Mouse (Mus musculus) right cerebral cortex, postnatal 36 days (tissue): ENCODE results near the gene Scml4.

ENCODE experiments used
- DNase-seq, 2 experiments: peaks; one replicate each; pipeline ENCODE4 v3.0.0; 2022; ENCODE audit warnings: low spot score in 2 of 2, mixed read lengths in 1 of 2

Gene Scml4

DNA sequence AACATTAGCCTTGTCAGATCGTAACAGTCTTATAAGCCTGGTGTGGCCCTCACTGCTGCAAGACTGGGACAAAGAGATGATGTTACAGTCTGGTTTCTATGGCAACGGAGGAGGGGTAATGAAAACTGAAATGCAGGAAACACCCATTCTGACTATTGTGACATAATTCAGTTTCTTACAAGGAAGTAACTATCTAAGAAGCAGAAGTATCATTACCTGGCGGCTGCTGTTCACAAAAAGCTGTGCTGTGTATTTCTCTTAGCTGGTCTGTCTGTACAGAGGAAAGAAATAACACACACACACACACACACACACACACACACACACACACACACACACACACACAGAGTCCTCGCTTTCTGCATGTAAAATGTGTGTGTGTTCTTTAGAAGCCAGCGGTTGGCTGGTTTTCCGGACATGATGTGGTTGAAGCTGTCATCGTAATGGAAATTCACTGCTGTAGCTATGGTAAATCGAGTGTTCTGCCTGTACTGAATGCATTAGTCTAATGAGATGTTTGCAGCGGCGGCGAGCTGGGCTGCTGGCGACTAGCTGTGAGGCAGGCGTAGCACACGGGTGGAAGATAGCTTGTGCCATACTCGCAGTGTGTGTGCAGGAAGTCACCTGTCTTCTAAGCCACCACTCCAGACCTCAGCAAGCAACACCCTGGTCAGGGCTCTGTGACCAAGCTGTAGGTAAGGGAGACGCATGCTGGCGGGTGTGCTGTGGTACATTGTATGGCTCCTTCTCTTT lies at the start of gene Scml4:
TSS of gene Scml4 (plus strand) at position 212 of the 753 bp plus-strand sequence.
- peak in 1 of 2 experiments; percentile 26 for DNase-seq

DNA sequence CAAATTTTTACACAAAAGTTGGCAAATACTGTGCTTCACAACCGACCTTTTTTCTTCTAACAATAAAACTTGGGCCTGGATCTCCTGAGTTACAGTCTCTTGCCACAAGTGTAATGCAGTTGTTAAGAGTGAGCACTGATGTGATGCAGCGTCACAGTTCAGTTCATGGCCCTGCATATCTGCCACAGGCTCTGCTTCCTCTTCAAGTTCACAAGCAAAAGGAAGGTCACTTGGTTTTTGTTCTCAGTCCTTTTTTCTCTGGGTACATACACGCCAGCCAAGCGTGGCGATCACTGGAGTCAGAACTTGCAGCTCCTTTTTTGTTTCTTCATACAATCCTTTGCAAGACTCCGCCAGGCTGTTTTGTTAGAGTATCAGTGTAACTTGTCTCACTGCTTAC lies 34.2 kb upstream of the Scml4 start:
- DNase-seq = no peak

DNA sequence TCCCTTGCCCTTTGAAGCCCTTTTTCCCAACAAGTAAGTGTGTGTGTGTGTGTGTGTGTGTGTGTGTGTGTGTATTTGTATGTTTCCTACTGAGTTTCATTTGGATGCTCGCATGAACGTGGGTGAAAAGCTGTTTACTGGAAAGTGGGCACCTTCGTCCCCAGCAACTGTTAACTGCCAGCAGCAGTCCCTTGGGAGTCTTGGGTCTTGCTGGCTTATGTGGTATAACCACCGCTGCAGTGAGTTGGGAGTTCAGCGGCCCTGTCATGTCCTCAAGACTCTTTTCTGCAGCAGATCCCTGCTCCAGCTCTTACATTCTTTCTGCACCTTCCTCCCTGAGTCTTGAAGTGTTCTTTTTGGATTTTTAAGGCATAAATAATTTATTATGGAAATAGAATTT lies 33.0 kb upstream of the Scml4 start:
- no peak for DNase-seq

DNA sequence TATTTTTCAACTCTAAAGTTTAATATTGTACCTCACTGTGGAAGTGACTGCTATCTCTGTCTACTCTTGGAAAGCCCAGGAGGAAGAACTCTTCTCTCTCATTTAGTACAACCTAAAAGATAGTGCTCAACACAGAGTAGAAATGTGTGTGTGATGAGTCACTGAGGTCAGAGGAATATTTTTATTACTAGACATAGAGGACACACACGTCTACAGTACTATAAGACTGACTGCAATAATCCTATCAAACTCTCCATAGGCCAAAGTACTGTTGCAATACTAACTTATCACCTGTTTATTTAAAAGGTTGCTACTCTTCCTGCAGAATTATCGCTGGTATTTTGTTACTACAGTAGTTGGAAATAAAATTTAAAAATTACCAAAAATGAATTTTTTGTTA lies 30.2 kb upstream of the Scml4 start:
- DNase-seq = no peak

DNA sequence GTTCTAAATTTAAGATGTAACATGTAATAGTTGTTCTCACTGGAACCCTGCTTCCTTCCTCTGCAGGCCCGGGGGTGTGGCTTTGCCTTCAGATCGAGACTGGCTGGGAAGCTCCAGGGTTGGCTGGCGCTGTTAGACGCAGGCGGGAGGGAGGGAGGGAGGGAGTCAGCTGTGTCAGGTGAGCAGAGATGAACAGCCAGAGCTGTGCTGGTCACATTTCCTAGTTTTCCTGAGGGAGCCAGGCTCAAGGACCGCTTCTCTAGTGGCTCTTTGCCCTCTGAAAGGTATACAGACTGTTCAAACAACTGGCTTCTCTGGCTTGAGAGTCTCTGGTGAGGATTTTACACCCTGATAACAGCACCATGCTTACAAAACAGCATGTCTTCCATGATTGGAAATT lies 29.8 kb upstream of the Scml4 start:
- DNase-seq = no peak

DNA sequence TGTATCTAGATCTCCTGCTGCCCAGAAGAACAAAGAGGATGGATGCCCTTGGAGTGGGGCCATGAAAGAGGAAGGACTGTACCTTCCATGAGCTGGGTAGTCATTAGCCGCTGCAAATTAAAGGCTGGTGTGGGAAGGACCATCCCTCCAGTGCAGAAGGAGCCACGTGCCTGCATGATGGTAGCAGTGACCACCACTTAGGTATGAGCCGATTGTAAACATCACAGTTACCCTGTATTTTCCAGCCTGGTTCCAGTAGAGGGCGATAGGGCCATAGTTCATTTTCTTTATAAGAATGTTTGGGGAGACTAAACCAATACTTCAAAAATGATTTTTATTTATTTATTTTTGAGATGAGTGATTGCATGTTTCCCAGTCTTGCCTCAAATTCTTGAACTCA lies 27.5 kb upstream of the Scml4 start:
- DNase-seq = no peak

DNA sequence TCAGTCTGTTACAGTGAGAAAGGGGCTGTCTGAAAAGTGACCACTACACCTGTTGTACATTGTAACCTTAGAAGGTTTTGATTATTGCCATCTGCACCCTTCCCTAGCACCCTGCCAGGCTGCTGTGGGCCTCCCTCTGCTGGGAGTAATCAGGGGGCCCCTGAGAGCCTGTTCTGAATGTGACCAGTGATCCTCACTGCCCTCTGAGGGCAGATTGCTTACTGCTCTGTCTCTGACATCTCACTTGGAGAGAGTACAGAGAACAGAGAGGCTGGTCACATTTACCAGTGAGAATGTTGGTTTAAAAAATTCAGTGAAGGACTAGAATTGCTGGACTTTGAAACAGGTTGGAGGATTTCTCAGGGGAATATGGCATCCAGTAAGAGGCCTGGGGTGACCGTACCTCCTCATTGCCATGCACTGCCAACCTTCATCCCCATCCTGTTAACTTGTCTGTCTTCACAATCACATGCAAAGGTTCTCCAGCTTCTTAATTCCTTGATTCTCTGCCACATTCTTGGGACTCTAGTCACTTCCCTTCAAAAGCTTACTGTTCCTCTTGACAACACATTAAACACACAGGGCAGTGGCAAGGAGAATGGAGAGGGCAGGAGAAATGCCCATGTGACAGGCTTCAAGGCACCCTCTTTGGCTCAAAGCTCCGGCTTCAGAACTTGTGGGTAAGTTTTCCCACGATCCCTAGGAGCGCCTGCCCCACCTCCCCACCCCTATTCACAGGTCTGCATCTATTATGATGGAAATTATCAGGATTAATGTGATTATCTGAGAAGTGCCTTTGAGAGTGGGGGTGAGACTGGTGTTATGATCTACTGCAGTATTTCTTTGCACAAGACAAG lies 26.1 kb upstream of the Scml4 start:
- no peak for DNase-seq

DNA sequence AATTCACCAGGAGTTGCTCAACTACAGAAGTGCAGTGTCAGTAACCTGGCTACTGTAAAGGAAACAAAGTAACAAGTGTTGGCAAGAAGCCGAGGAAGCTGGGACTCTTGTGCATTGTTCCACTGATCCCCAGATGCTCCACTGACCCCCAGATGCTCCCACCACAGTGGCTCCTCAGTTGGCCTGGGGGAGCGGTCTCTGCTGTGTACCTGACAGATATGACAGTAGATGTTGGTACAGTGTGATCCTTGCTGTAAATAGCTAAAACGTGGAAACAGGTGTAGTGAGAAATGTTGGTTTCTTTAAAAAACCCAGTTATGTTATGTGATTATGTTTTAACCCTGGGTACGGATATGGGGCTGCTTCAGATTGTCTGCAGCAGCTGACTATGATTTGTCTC lies 22.1 kb upstream of the Scml4 start:
- DNase-seq = no peak

DNA sequence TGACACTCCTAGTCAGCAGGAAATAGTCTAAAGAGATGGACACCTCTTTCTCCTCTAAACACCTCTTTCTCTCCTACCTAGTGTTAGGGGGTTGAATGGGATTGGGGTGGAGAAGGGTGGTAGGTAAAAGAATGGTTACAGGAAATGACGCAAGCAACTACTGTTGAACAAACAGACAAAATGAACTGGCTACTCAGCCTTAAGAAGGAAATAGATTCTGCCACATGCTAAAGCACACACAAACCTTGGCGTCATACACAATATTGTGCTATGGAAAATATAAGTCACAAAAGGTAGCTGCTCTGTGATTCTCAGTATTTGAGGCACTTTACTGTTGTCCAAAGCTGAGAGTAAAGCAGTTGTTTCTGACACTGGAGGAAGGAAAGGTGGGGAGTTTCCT lies 21.4 kb upstream of the Scml4 start:
- DNase-seq = no peak

DNA sequence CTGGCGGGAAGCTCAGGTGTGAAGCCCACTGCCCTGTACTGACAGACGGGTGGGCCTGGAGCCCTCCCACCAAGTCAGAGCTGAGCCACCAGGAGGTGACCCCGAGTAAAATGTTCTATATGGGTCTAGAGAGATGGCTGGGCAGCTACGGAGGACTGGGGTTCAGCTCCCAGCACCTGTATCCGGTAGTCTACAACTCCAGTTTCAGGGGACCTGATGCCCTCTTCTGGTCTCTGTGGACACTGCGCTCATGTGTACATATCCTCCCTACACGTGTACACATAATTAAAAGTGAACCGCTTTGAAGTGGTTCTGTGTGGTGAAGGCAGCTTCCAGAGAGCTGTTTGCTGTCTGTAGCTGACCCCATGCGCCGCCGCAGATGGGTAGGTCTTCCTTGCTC lies 20.1 kb upstream of the Scml4 start:
- DNase-seq = no peak

DNA sequence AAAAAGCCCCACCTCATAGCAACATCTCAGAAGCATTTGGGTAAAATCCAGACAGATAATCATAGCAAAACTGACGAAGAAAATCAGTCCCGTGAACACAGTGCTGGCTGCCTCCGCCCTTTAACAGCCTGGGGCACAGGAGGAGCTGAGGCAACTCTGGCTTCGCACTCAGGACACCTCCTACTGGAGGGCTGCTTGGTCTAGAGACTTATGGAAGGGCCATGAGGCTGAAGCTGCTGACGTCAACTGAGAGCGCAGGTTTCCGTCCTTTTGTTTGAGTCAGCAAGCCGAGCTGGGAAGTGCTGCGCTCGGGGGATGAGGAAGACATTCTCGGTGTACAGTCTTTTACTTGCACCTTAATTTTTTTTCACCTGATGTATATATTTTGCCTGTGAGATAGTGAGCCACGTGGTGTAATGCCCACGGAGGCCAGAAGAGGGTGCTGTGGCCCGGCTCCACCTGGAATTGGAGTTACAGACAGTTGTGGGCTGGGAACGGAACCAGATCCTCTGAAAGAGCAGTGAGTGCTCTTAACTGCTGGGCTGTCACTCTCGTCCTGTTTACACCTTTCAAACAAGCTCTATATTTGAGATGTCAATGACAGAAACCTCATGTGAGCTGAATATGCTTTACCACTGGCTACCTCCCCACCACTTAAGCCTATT lies 18.5 kb upstream of the Scml4 start:
- no peak for DNase-seq

DNA sequence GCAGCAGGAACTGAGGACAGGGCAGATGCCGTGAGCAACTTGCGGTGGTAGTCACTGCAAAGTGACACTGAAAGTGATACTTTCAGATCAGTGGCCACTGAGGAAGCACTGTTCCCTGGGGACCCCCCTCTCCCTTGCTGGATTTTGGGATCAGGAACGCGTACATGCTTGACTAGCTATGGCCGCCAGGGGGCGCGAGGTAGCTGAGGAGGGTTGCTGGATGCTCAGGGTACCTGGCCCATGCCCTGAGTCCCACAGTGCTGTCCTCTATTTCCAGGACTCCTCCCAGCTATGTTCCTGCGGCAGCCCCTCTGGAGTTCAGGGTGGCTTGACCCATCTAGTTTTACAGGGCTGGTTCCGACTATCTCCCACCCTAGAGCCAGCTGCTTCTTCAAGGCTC lies 17.8 kb upstream of the Scml4 start:
- peak in 1 of 2 experiments; percentile 30 for DNase-seq

DNA sequence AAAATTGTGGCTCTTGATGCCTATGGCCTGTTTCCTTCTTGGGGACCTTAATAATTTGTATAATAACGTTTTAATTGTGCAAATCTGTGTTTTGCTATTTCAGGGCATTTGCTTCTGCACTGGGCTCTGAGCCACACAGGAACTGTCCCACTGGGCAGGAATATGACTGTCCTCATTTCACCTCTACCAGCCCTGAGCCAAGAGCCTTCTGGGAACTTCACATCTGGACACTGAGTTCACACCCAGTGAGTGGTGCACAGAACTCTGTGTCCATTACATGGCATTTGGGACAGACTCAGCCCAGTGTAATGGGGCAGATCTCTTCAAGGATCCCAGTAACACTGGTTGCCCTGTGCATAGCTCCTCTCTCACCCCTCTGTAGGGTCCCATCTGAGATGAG lies 16.8 kb upstream of the Scml4 start:
- no peak for DNase-seq

DNA sequence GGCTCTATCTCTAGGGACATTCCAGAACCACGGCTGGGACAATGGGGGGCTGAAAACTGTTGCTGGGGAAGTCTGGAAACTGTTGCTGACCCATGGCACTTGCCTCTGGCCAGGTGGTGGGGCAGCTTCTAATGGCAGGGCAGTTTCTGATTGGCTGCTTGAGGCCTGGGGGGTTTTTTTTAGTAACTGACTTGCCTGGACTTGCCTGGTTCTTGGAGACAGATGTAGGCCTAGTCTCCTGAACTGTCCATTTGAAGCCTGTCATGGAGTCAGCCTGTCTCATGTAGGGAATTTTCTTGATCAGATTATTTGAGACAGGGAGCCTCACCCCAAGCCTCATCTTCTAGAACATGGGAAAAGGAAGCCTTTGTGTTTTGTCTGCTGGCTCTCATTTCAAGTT lies 14.7 kb upstream of the Scml4 start:
- no peak for DNase-seq

DNA sequence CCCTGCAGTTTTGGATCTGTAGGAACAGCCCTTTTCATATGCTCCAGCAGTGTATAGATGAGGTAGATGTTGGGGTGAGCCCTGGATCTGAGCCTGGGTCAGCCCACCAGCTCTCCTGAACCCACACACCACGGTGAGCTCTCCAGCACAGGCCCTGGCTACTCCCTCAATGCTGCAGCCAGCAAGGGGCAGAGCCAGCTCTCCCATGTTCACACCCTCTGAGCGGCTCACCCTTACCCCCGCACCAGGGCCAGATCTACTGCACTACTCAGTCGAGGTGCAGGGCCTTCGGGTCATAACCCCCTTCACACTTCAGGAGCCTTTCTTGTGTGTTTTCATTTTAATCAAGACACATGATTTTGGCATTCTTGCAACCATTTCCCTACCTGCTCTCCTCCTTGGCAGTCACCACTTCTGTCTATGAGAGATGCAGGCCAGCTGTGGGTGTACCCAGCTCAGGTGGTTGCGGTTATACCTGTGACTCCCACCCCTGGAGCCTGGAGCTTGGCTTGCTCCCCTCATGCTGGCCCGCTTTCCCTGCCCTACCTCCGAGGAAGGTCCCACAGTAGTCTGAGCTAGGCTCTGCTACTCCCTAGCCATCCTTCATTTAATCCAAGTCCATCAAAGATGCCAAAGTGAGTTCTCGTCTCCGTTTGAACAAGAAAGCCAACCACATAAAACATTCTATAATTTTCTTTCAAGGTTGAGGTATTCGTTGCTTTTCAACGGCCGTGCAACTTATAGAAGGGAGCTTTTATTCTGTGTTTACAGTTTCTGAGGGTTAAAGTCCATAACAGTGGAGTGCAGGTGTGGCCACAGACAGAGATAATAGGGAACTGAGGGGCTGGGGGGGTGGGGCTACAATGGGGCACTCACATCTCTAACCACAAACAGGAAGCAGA lies 11.7 kb upstream of the Scml4 start:
- DNase-seq = no peak

DNA sequence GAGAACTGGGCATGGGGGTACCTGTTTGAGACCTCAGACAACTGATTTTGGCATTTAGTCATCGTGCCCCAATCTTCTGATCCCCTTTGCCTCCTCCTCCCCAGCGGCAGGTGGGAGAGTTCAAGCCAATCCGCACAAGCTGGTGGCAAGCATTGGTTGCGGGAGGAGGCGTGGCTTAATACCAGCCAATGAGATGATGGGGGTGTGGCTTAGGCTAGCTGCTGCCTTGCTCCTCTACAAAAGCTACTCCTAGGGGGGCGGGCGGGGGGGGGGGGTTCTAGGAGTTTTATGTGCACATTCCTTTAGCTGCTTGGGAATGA lies 11.1 kb upstream of the Scml4 start:
- no peak for DNase-seq

DNA sequence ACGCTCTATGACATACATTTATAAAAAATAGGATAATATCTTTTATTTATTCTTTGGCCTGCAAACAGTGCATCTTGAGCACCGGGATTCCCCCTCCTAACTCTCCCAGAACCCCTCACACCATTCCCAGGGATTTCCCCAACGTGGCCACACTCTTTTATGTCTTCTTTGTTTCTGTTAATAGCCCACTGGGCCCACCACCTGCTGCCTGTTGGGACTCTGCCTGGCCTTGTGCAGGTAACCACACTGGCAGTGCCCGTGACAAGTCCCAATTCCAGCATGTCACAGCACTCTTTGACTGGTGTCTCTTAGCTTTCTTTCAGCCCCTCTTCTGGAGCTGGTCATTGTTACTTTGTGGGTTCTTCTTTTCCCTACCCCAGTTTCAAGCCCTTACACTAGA lies 5.3 kb upstream of the Scml4 start:
- DNase-seq = no peak

DNA sequence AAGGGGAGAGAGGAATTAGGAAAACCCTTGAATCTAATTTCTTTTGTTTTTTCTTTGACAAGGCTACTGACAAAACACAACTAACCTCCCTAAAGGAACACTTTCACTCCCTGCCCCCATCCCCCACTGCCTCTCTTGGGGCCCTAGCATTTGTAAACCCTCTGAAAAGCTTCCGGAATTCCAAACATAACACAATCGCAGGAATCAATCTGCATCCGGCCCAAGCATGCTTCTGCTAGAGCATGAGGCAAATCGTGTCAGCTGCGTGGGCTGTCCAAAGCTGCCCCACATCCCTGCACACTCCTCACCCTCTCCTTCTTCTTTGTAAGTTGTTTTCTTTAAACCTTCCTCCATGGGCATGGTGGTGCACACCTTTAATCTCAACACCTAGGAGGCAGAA lies 4.9 kb upstream of the Scml4 start:
- DNase-seq = no peak

DNA sequence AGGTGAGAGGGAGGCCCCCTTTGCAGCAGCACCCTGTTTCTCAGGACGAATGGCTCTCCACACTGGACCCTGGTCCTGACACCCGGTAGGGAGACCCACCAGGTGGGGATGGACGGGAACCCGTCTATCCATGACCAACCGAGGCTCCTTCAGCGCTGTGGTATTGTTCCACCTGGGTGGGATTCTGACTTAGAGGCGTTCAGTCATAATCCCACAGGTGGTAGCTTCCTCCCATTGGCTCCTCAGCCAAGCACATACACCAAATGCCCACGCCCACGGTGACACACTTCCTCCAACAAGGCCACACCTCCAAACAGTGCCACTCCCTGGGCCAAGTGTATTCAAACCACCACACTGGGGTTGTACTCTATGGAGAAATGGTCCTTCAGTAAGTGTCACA lies 3.6 kb upstream of the Scml4 start:
- no peak for DNase-seq

DNA sequence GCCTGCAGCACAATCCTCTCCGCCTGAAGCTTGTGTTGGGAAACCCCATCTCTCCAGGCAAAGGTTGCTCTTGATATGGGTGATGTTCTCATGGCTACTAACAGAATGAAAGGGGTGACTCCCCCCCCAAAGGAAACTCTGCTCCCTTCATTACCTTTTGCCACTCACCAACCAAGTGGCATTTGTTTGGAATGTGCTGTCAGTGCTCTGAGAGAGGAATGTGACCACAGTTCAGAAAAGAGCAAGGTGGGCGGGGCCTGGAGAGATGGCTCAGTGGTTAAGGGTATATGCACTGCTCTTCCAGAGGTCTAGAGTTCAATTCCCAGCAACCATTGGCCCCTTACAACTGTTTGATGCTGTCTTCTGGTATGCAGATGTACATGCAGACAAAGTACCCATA lies 3.1 kb upstream of the Scml4 start:
- DNase-seq = no peak

DNA sequence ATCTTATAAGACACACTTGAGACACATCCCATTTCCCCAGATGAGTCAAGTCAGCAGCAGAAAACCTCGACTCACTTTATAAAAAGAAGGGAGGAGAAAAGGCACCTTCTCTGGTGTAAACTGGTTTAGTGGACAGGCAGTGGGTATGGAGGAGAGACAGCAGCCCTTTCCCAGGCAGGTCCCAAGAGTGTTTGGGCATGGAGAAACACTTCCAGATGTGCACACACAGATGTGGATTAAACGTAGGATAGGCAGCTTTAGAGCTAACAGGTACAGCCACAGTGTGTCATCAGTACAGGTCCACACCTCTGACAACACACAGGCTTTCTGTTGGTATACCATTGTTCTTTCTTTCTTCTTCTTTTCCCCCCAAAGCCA lies 400 bp upstream of the Scml4 start:
- no peak for DNase-seq

DNA sequence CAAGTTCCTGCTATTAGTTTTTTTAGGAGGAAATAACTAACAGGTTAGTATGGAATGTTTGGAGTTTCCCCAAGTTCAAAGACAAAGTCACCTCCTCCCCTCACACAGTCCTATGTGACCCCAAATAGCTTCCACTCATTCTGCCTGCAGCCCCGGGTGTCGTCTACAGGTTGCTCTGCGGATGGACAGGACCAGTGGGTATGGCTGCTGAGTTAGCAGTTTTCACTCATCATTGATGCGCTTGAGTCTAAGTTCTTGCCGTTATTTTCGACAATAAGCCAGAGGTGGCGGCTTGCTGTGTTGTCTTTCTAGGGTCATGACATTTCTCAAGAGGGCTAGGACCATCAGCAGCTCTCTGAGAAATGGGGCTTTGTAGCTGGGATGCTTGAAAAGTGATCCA lies 1.3 kb downstream of the Scml4 start:
- no peak for DNase-seq
